Mouse (Mus musculus) gastrocnemius, postnatal 25 days (tissue): ENCODE data around the gene P2ry10. TPM values are rescaled to one million over a fixed set of nuclear protein-coding genes. Genes with fewer than 3 reads are reported as not detected.
"Not testable (repeated sequence)": the region's sequence is repeated elsewhere in the genome, so short reads cannot be mapped to it uniquely, and the experiment has no call there.

ENCODE experiments used
- DNase-seq: peaks from one replicate; pipeline ENCODE4 v3.0.0; 2022
- long read RNA-seq, 2 experiments: library from polyadenylated mRNA; stranded (forward); transcript quantifications; one replicate each; pipeline ENCODE4 v2.0.0; 2021
- total RNA-seq, 2 experiments: library from RNA; stranded (reverse); gene quantifications; 1 replicate in 1 of 2; 2 replicates in 1 of 2; pipeline ENCODE4 v1.2.3; 2021

Gene P2ry10
- not detected for total RNA-seq
- long read RNA-seq, experiment 1 = 0 reads
- long read RNA-seq, experiment 2 = 0 reads

DNA sequence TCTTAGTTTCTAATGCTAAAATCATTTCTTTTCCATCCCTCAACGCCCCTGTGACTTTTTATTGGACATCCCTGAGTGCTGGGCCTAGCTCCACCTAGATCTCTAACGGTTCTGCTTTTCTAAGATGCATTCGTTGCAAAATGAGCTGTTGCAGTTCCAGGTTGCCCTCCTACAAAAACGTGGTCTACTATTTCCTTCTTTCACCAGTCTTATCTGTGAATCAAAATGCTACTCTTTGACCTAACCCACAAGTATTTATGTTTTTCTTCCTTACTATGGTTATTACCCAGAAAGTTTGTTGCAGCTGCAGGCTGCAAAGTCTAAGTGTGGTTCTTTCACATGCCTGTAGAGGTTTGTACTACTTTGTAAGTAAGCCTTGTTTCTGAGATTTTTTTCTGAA lies at the start of gene P2ry10:
Gene P2ry10, plus strand, starts transcription at position 316 of the 400 bp plus-strand sequence.
- DNase-seq = no peak

DNA sequence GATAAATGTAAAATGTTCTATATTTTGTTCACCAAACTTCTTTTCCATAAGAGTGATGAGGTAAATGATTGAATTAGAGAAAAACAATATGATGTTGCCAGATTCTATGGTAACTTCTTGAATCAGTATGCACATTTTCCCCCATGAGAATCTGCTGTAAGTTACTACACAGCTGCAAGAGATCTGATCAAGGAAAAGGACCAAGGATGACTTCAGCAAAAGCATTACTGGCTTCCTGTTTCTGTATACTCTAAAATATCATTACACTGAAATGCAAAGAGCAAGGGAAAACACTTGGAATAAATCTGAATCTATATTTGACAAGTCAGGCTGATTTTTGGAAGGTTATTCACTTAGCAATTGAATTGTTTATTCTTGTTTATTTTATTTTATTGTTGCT lies 49.1 kb upstream of the P2ry10 start:
- DNase-seq = no peak

- DNase-seq = no peak
Measured at GRCm38 (mm10) chrX:107039635-107040034, 48.7 kb upstream of the P2ry10 start.

GRCm38 (mm10) chrX:107042367-107042766 lies 45.9 kb upstream of the P2ry10 start:
- no peak for DNase-seq

- not testable (repeated sequence) for DNase-seq
Measured at GRCm38 (mm10) chrX:107083407-107083806, 4.9 kb upstream of the P2ry10 start.

GRCm38 (mm10) chrX:107084320-107084719 lies 4.0 kb upstream of the P2ry10 start:
- no peak for DNase-seq

GRCm38 (mm10) chrX:107089131-107089530 lies 839 bp downstream of the P2ry10 start:
- no peak for DNase-seq

- DNase-seq = no peak
Measured at GRCm38 (mm10) chrX:107089930-107090329, 1.6 kb downstream of the P2ry10 start.

GRCm38 (mm10) chrX:107095633-107096032 lies 7.3 kb downstream of the P2ry10 start:
- DNase-seq = no peak

DNA sequence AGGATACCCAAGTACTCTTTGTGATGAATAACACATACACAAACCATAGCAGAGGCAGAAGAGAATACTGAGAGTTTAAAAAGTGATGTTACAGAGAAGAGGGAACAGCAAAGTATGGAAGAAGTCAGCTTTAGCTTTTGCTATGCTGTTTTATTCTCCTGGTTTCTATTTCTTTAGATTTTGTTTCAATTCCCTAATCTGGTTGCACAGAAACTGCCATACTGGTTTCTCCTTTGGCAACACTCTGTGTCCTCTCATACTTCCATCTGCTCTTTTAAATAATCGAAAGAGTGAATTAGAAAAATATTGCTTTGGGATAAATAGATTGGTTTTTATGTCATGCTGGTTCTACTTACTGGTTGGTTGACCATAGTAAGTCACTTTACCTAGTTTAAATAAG lies 28.0 kb downstream of the P2ry10 start:
- DNase-seq = no peak

- DNase-seq = no peak
Measured at GRCm38 (mm10) chrX:107116987-107117386, 28.7 kb downstream of the P2ry10 start.

- no peak for DNase-seq
Measured at GRCm38 (mm10) chrX:107143184-107143583, 54.9 kb downstream of the P2ry10 start.

GRCm38 (mm10) chrX:107143930-107144329 lies 55.6 kb downstream of the P2ry10 start:
- no peak for DNase-seq

GRCm38 (mm10) chrX:107148681-107149080 lies 60.4 kb downstream of the P2ry10 start, which contains the start of gene P2ry10b:
TSS of gene P2ry10b (plus strand) at chrX:107148927.
- no peak for DNase-seq

GRCm38 (mm10) chrX:107149391-107149993 lies 61.2 kb downstream of the P2ry10 start:
- DNase-seq = no peak

GRCm38 (mm10) chrX:107150027-107150426 lies 61.7 kb downstream of the P2ry10 start:
- no peak for DNase-seq

DNA sequence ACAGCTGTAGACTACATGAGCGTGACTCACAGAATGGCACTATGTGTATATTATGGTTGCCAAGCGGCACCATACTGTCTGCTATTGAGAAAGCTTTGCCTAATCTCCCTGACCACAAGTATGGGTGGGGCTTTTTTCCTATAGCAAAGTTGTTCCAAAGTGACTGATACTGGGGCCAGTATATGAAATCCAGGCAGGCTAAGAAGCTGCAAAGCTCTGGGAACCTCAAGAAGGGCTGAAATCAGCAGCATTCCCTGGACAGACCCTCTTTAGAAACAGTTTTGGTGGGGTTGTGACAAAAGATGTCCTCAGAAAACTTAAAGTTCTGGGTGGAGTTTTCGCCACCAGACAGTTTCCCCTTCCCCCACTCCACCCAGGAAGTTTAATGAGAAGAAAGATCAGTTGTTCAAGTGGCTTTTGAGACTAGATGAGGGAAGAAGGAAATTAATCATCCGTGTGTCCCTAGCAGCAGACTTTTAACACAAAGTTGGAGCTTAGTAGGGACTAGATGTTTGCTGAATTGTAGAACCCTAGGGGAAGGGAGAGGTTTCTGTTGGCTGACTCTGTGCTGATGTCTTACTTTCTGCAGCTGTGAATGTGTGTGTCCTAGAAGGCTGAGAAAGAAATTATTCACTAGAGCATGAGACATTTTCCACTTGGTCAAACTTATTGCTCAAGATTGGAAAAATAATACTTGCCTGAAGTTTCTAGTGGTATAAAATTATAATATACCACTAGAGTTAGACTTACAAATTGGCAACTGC lies 62.6 kb downstream of the P2ry10 start:
- DNase-seq = peak; percentile 12

Other genes starting within 250 kb of the P2ry10 start
- gene Rtl3, start 247.8 kb upstream of the P2ry10 start, total RNA-seq = 1 to 10 TPM; 1.1 to 1.4 TPM
- 1 to 10 TPM; 1.2 to 1.4 TPM for gene Lpar4, start 167.9 kb upstream of the P2ry10 start, total RNA-seq
- under 1 TPM; 0.28 to 0.94 TPM for gene P2ry10b, start 60.4 kb downstream of the P2ry10 start, total RNA-seq
- not detected for gene Gpr174, start 167.4 kb downstream of the P2ry10 start, total RNA-seq